Mouse (Mus musculus) MEL (cell line): ENCODE measurements around the gene Creb3l2.

ENCODE experiments used
- CTCF ChIP-seq, 3 experiments: IDR thresholded peaks in 2 of 3; conservative IDR thresholded peaks in 1 of 3; 2 replicates each; pipeline ENCODE4 v1.5.1; 2011 to 2012; ENCODE audit warnings: low read length in 3 of 3, low read depth in 2 of 3, mild to moderate bottlenecking in 2 of 3, improper control_type of control experiment in 1 of 3, inconsistent platforms in 1 of 3, mixed read lengths in 1 of 3, moderate library complexity in 1 of 3; ENCODE audit not compliant: control insufficient read depth in 1 of 3, insufficient read depth in 1 of 3, poor library complexity in 1 of 3, severe bottlenecking in 1 of 3
- TAL1 ChIP-seq: IDR thresholded peaks from 2 replicates; pipeline ENCODE4 v1.6.1; 2012; ENCODE audit warnings: mild to moderate bottlenecking, inconsistent platforms, low read length, moderate library complexity, mixed read lengths

GRCm38 (mm10) chr6:37322088-37322487 lies 119.9 kb downstream of the Creb3l2 start:
- TF ChIP-seq TAL1 = no peak
- TF ChIP-seq CTCF (IDR thresholded peaks at IDR 0.05 in 2 of 3, conservative IDR thresholded peaks at IDR 0.05 in 1 of 3; ENCODE audit: control insufficient read depth in 1 of 3, insufficient read depth in 1 of 3, low read depth in 2 of 3, low read length in 3 of 3, poor library complexity in 1 of 3, severe bottlenecking in 1 of 3) = no peak
